Mouse (Mus musculus) ES-Bruce4 (cell line): ENCODE measurements at regions not wholly inside any gene's neighbourhood (a gene's known extent, or its start where the extent isn't known, plus 50 kb on each side); places are given as distances from the start of the nearest gene placed in this dataset.

Source experiments
- H3K27ac ChIP-seq: 2 replicates; pipeline ENCODE4 v1.5.1; 2012; ENCODE audit warnings: low read length, inconsistent platforms; ENCODE audit not compliant: insufficient read depth
- H3K27me3 ChIP-seq: 2 replicates; pipeline ENCODE4 v1.6.1; 2012; ENCODE audit warnings: mild to moderate bottlenecking, low read length, inconsistent platforms; ENCODE audit not compliant: control insufficient read depth, poor library complexity, insufficient read depth, severe bottlenecking
- H3K36me3 ChIP-seq: 2 replicates; pipeline ENCODE4 v1.6.1; 2012; ENCODE audit warnings: inconsistent platforms, mild to moderate bottlenecking, low read length, moderate library complexity; ENCODE audit not compliant: control insufficient read depth, poor library complexity, insufficient read depth, severe bottlenecking
- H3K4me1 ChIP-seq: one replicate; pipeline ENCODE4 v1.8.1; 2011; ENCODE audit warnings: low read length; ENCODE audit not compliant: control insufficient read depth, insufficient read depth
- H3K4me3 ChIP-seq: 2 replicates; pipeline ENCODE4 v1.5.1; 2011; ENCODE audit warnings: low read depth, mild to moderate bottlenecking, low read length
- H3K9ac ChIP-seq: 2 replicates; pipeline ENCODE4 v1.6.1; 2012; ENCODE audit warnings: low read depth, mild to moderate bottlenecking, inconsistent platforms; ENCODE audit not compliant: poor library complexity, severe bottlenecking
- H3K9me3 ChIP-seq: replicated peaks from 2 replicates; pipeline ENCODE4 v1.6.1; 2012; ENCODE audit warnings: mild to moderate bottlenecking, low read length, inconsistent platforms; ENCODE audit not compliant: control insufficient read depth, poor library complexity, insufficient read depth, severe bottlenecking
- CTCF ChIP-seq: IDR thresholded peaks from one replicate; pipeline ENCODE4 v1.8.1; 2011; ENCODE audit warnings: low read depth, low read length
- EP300 ChIP-seq: IDR thresholded peaks from 2 replicates; pipeline ENCODE4 v1.6.1; 2011; ENCODE audit warnings: low read depth, low read length; ENCODE audit not compliant: insufficient read depth
- POLR2A ChIP-seq: IDR thresholded peaks from one replicate; pipeline ENCODE4 v1.8.1; 2011; ENCODE audit warnings: low read length; ENCODE audit not compliant: insufficient read depth

GRCm38 (mm10) chr6:84514623-84515022, 79.1 kb downstream of the Cyp26b1 start:
- no peaks in the 10 kb centered on the region for H3K9me3 ChIP-seq
- no peaks in the 10 kb centered on the region for H3K27me3 ChIP-seq
- no peak overlapping the region for H3K9ac ChIP-seq
- H3K27ac ChIP-seq = no peak overlapping the region
- no peaks in the 10 kb centered on the region for H3K36me3 ChIP-seq
- TF ChIP-seq POLR2A = no peak
- no peak for TF ChIP-seq EP300
- no peak for TF ChIP-seq CTCF
- H3K4me3 ChIP-seq = no peak overlapping the region
- no peaks in the 10 kb centered on the region for H3K4me1 ChIP-seq

GRCm38 (mm10) chr6:84508598-84508997, 85.1 kb downstream of the Cyp26b1 start:
- no peaks in the 10 kb centered on the region for H3K36me3 ChIP-seq
- H3K9me3 ChIP-seq = no peaks in the 10 kb centered on the region
- H3K27me3 ChIP-seq = no peaks in the 10 kb centered on the region
- H3K27ac ChIP-seq = no peak overlapping the region
- H3K4me3 ChIP-seq = no peak overlapping the region
- H3K9ac ChIP-seq = no peak overlapping the region
- TF ChIP-seq EP300 (no peak), POLR2A (no peak), CTCF (no peak)
- H3K4me1 ChIP-seq = no peaks in the 10 kb centered on the region

GRCm38 (mm10) chr6:84506675-84507074, 87.0 kb downstream of the Cyp26b1 start:
- TF ChIP-seq POLR2A (no peak), CTCF (peak; percentile 1), EP300 (no peak)
- no peak overlapping the region for H3K27ac ChIP-seq
- H3K4me3 ChIP-seq = no peak overlapping the region
- H3K27me3 ChIP-seq = no peaks in the 10 kb centered on the region
- H3K9ac ChIP-seq = no peak overlapping the region
- no peaks in the 10 kb centered on the region for H3K36me3 ChIP-seq
- H3K9me3 ChIP-seq = no peaks in the 10 kb centered on the region
- H3K4me1 ChIP-seq = no peaks in the 10 kb centered on the region

- TF ChIP-seq EP300 (no peak), POLR2A (no peak), CTCF (no peak)
Observed at GRCm38 (mm10) chr6:84500255-84500886, 93.3 kb downstream of the Cyp26b1 start.

GRCm38 (mm10) chr6:84498076-84498475, 95.6 kb downstream of the Cyp26b1 start:
- Histone ChIP-seq H3K27me3 (no peaks in the 10 kb centered on the region), H3K9ac (no peak overlapping the region), H3K4me1 (no peaks in the 10 kb centered on the region), H3K9me3 (no peaks in the 10 kb centered on the region), H3K36me3 (no peaks in the 10 kb centered on the region), H3K27ac (no peak overlapping the region), H3K4me3 (no peak overlapping the region)
- TF ChIP-seq POLR2A = no peak
- no peak for TF ChIP-seq EP300
- no peak for TF ChIP-seq CTCF

More at GRCm38 (mm10) chr6:84500255-84500886, 93.3 kb downstream of the Cyp26b1 start:
- Histone ChIP-seq H3K9me3 (no peaks in the 10 kb centered on the region), H3K4me3 (no peak overlapping the region), H3K27me3 (no peaks in the 10 kb centered on the region), H3K36me3 (no peaks in the 10 kb centered on the region), H3K27ac (no peak overlapping the region), H3K4me1 (no peaks in the 10 kb centered on the region), H3K9ac (no peak overlapping the region)

- no peak overlapping the region for H3K27ac ChIP-seq
- H3K9me3 ChIP-seq = no peaks in the 10 kb centered on the region
- H3K27me3 ChIP-seq = no peaks in the 10 kb centered on the region
- no peak overlapping the region for H3K9ac ChIP-seq
- no peak for TF ChIP-seq EP300
- no peak for TF ChIP-seq CTCF
- TF ChIP-seq POLR2A = no peak
- H3K4me1 ChIP-seq = no peaks in the 10 kb centered on the region
- H3K36me3 ChIP-seq = no peaks in the 10 kb centered on the region
- H3K4me3 ChIP-seq = no peak overlapping the region
Observed at GRCm38 (mm10) chr6:84493676-84494075, 100.0 kb downstream of the Cyp26b1 start.
